Mouse (Mus musculus) kidney, adult 2 months (tissue): Measurements from ENCODE around the gene Clpp.

Experiments
- CTCF ChIP-seq: fragments of 200-500 bp; conservative IDR thresholded peaks from 2 replicates; pipeline ENCODE4 v1.5.1; 2011; ENCODE audit warnings: low read depth, mild to moderate bottlenecking, control low read depth, low read length, moderate library complexity, mixed read lengths; ENCODE audit not compliant: insufficient read depth, insufficient read length
- POLR2A ChIP-seq: fragments of 200-500 bp; IDR thresholded peaks from one replicate; pipeline ENCODE4 v1.6.1; 2011; ENCODE audit warnings: low read depth, low read length, control low read depth

DNA sequence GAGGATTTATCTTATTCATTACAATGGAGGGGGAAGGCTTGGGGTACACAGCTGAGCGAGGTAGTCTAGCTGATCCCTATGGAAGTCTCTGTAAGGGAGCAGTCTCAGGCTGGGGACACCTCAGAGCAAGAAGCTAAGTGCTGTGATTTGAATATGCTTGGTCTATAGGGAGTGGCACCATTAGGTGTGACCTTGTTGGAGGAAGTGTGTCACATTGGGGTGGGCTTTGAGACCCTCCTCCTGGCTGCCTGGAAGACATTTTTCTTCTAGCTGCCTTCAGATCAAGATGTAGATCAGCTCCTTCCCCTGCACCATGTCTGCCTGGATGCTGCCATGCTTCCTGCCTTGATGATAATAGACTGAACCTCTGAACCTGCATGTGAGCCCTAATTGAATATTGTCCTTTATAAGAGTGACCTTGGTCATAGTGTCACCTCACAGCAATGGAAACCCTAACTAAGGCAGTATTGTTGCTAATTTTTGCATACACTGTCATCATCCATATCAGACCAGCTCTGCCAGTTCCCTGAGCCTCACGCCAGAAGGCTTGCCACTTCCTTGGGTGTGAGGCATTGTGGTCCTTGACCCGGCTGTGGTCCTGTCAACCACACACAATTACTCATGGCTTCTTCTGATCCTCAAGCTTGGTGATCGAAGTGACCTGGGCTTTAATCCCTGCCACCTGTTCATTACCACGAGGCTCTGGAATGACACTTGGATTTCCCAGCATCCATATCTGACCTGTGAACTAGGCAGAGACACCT is 27.3 kb upstream of the Clpp start:
- TF ChIP-seq CTCF (no peak), POLR2A (no peak)
